Mouse (Mus musculus) regulatory T cell (primary cell): ENCODE data around the gene Pigp.

Source experiments
- in situ Hi-C: fragments of 300-600 bp; cut with MboI, MseI; formaldehyde crosslinking; loops from one replicate; pipeline ENCODE4 v1.15.1; 2025; ENCODE audit warnings: high pct_unique_total_duplicates

The Pigp gene

GRCm38 (mm10) chr16:94326008-94326407 lies 45.6 kb downstream of the Pigp start:
- in situ Hi-C loops: no loop called here

GRCm38 (mm10) chr16:94323681-94324080 lies 48.0 kb downstream of the Pigp start:
- in situ Hi-C loops: no loop called here

GRCm38 (mm10) chr16:94320223-94320622 lies 51.4 kb downstream of the Pigp start:
- in situ Hi-C loops: no loop called here

- in situ Hi-C loops: loop anchor here (5.0 kb wide), 1 partner anchor 40 kb away; no protein-coding TSS in a partner anchor
These were observed 53.9 kb downstream of the Pigp start for GRCm38 (mm10) chr16:94317752-94318151.

GRCm38 (mm10) chr16:94315215-94315614 lies 56.4 kb downstream of the Pigp start:
- in situ Hi-C loops: loop anchor here (5.0 kb wide), 1 partner anchor 42 kb away; no protein-coding TSS in a partner anchor

- in situ Hi-C loops: loop anchor here (5.0 kb wide), 1 partner anchor 43 kb away; no protein-coding TSS in a partner anchor
These were observed 57.0 kb downstream of the Pigp start for GRCm38 (mm10) chr16:94314626-94315025.

GRCm38 (mm10) chr16:94313229-94314030 lies 58.2 kb downstream of the Pigp start, which contains the start of gene Hlcs:
Hlcs (minus strand) TSS chr16:94313571.
- in situ Hi-C loops: no loop called here

GRCm38 (mm10) chr16:94312663-94313228 lies 58.9 kb downstream of the Pigp start:
- in situ Hi-C loops: no loop called here

- in situ Hi-C loops: no loop called here
These were observed 59.7 kb downstream of the Pigp start for GRCm38 (mm10) chr16:94311931-94312330.

GRCm38 (mm10) chr16:94311416-94311815 lies 60.2 kb downstream of the Pigp start:
- in situ Hi-C loops: no loop called here

- in situ Hi-C loops: loop anchor here (10.0 kb wide), 1 partner anchor 316 kb away; no protein-coding TSS in a partner anchor
These were observed 62.6 kb downstream of the Pigp start for GRCm38 (mm10) chr16:94309025-94309424.
